Mouse (Mus musculus) ovary, adult 18-20 months (tissue): ENCODE data around the gene Hoxb4.

Source experiments
- DNase-seq: peaks from one replicate; pipeline ENCODE4 v3.0.0; 2022; ENCODE audit warnings: low spot score, mixed read lengths

Gene Hoxb4

DNA sequence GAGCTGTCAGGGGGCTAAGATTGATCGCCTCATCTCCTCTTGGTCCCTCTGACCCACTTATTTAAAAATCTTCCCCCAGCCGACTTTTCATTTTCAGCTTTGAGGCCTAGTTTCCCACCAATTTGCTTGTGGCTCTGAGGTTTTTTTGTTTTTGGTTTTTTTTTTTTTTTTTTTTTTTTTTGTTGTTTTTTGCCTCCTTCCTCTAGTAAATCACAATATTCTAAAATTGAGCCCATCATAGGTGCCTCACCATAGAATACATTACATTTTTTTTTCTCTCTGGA is 32.2 kb downstream of the Hoxb4 start, which contains the start of gene Hoxb2:
Gene Hoxb2 (plus strand): TSS at position 185 of the 284 bp plus-strand sequence.
- no peak for DNase-seq

DNA sequence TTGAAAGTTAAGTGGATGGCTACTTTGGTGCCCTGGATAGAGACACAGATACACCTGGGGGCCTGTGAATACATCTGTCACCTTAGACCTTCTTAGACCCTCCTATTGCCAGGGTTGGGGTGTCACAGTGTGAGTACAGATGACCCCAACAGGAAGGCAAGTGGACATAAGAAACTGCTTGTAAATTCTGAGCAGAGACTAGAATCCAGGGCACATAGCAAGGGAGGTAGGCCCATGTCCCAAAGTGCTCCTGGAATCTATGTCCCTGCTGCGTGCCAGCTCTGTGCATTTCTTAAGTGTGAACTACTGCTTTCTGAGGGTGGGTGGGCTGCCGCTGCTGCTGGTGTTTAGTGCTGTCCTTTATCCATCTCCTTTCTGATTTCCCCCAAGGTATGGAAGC is 32.7 kb downstream of the Hoxb4 start:
- no peak for DNase-seq

DNA sequence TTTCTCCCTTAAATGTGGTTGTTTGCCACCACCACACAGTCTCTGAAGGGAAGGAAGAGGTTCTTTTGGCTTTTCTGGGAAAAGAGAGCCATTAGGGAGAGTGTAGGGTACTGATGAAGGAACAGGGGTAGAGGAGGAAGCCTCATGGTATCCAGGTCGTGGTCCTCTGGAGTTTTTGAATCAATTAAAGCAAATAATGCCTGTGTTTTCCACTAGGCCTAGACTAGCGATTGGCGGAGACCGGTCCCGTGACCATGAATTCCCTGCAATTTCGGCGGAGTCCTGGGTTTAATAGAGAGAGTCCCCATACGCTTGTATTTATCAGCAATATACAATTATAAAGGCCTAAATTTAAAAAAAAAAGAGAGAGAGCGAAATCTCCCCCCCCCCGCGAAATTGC is 33.2 kb downstream of the Hoxb4 start:
- no peak for DNase-seq

DNA sequence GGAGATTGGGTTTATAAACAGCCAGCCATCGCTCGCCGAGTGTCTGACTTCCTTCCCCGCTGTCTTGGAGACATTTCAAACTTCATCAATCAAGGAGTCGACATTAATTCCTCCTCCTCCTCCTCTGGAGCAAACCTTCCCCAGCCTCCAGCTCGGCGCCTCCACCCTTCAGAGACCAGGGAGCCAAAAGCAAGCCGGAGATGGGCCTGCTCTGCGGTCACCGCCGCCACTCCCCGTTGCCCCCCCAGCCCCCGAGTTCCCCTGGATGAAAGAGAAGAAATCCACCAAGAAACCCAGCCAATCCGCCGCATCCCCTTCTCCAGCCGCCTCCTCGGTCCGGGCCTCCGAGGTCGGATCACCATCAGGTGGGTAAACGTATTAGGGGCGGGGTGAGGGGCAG is 33.8 kb downstream of the Hoxb4 start:
- no peak for DNase-seq

DNA sequence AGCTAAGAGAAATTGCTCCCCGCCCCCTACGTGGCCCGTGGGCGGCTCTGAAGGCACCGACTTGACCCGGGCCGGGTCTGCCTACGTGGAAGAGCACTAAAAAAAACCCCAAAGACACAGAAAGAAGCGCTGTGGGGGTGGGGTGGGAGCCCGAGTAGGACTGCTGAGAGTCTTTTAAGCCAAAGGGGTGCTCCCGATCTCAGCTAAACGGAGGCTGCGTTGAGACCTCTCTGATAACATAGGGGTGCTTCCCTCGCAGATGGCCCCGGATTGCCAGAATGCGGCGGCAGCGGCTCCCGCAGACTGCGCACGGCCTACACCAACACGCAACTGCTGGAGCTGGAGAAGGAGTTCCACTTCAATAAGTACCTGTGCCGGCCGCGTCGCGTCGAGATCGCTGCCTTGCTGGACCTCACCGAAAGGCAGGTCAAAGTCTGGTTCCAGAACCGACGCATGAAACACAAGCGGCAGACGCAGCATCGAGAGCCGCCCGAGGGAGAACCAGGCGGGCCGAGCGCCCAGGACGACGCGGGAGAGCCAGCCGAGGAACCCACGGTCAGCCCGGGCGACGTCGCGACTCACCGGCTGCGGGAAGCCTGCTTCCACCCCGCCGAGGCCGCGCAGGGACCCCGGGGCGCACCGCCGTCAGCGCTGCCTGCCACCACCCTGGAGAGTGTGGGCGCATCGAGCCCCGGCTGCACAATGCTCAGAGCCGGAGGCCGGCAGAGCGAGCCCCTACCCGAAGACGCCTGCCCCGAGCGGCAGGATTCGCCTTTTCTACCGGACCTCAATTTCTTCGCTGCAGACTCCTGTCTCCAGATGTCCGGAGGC is 34.8 kb downstream of the Hoxb4 start:
- DNase-seq, result no peak

DNA sequence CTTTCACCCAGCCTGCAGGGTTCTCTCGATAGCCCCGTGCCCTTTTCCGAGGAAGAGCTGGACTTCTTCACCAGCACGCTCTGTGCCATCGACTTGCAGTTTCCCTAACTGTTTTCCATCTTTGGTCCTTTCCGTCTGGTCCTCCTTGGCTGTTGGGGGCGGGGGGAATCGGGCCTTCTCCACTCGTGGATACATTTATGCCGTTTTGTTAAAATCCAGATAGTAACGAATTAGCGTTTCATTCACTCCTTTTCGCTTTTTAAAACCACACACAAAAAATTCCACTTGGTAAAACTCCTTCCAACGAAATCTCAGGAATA is 35.4 kb downstream of the Hoxb4 start:
- DNase-seq, result no peak

DNA sequence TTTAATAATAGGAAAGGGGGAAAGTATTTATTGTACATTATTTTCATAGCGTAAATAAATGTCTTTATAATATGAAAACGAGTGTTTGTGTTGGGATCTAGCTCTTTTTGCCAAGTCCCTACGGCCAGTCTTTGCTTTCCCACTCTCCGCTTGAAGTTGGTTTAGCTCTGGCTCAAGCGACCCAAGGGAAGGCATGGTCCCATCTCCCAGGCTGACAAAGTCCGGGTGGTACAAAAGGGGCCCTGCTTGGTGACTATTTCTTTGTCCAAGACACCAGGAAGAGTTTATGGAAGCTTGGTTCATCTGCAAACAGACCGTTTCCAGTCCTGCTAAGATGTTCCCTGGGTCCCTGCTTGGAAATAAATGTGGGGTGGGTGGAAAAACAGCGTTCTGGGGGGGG is 35.9 kb downstream of the Hoxb4 start:
- DNase-seq, result no peak

DNA sequence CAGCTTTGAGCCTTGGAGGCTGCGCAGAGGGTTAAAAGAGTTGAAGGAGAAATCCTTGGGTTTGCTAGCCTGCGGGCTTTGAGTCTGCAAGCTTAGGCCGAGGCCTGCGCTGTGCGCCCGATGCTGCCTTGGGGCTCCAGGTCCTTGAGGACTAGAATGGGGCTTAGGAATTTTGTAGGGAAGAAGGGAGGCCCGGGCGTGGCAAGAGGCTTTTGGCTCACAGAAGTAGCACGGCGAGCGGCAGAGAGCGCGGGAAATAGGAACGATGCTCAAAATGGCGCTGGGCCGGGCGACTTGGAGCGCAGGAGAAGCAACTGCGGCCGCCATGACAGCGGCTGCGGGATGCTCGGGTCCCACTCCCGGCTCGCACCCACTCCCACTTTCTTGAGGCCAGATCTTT is 36.3 kb downstream of the Hoxb4 start:
- no peak for DNase-seq

DNA sequence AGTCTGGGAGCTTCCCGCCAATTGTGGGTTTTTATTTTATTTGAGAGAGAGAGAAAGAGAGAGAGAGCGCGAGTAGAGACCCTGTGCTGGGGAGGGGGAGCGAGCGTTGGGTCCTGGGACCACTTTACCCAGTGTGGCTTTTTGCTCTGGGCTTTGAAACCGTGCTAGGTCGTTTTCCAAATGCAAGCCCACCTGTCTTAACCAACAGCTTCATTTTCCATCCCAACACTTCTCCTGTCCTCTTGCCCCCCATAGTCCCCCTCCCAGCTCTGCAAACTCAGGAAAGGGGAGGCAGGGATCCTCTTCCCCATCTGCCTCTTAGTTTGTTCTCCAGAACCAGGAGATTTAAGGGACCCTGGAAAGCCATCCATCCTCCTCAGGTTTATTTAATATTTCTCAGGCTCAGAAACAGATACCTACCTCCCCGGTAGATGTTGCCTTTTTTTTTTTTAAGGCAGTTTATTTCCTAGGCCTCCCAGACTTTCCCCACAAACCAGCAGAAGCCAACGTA is 36.8 kb downstream of the Hoxb4 start:
- no peak for DNase-seq

DNA sequence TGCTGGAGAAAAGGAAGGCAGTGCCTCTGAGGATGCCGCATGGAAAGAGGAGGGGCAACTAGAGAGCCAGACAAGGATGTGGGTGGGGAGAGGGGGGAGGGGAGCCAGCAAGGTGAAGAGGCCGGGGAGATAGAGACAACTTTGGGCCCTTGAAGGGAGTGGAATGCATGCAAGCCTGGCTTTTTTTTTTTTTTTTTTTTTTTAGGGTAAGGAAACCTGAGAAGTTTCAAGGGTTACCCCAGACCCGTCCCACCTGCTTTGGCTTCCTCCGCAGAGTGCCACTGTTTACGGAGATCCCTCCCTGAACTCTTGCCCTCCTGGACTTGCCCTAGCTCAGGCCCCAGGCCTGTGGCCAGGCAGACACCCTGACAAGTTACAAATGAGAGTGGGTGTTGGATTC is 45.7 kb downstream of the Hoxb4 start:
- DNase-seq, result no peak

DNA sequence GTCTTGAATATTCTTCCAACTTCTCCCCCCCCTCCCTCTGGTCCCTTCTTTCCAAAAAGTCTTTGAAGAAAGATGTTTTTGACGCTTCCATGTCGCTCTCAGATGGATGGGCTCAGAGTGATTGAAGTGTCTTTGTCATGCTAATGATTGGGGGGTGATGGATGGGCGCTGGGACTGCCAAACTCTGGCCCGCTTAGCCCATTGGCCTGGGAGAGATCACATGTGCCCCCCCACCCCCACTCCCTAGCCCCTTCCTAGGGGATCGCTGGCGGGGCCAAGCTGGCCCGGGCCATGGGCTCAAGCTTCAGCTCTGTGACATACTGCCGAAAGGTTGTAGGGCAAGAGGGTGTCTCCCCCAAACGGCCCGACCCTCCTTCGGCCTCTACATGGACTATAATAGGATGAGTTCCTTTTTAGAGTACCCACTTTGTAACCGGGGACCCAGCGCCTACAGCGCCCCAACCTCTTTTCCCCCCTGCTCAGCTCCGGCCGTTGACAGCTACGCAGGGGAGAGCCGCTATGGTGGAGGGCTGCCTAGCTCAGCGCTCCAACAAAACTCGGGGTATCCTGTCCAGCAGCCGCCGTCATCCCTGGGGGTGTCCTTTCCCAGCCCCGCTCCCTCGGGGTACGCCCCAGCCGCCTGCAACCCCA is 47.5 kb downstream of the Hoxb4 start, which contains the start of gene Hoxb1:
Gene Hoxb1 (plus strand): TSS at position 312 of the 651 bp plus-strand sequence.
- no peak for DNase-seq

DNA sequence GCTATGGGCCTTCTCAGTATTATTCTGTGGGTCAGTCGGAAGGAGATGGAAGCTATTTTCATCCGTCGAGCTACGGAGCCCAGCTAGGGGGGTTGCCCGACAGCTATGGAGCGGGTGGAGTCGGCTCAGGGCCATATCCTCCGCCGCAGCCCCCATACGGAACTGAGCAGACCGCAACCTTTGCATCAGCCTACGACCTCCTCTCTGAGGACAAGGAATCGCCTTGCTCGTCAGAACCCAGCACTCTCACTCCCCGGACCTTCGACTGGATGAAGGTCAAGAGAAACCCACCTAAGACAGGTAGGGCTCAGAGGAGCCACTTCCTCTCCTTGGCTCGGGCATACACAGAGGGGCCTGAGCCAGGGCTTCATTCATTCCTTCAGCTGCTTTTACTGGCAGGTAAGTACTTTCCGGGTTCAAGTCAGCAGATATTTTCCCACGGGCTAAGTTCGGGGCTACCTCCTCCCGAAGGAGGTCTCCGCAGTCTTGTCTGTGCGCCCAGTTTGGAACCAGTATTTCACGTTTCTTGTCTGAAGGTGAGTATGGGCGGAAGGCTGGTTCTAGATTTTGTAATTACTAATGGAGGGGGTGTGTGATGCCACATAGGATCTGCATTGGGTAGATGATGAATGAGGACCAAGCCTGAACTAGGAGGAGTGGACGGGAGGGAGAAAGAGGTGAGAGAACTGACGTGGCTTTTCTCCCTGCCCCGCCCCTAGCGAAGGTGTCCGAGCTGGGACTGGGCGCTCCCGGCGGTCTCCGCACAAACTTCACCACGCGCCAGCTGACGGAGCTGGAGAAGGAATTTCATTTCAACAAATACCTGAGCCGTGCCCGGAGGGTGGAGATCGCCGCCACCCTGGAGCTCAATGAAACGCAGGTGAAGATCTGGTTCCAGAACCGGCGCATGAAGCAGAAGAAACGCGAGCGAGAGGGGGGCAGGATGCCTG is 48.3 kb downstream of the Hoxb4 start:
- no peak for DNase-seq

DNA sequence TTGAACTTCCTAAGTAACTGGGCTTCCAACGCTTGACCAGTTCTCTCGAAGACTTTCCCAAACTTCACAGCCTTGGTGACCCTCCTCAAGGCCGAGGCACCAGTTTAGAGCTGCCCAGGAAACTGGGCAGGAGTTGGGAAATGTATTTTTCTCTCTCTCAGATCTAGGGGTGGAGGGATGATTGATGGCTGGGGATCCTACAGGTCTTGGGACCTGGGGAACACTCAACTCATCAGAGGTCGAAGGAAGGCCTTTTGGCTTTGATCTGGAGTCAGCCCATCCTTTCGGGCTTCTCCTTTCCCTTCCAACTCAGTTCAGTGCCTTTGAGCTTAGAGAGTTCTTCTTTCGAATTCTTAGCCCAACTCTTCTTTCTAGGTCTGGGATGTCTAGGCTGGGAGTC is 49.1 kb downstream of the Hoxb4 start:
- no peak for DNase-seq

DNA sequence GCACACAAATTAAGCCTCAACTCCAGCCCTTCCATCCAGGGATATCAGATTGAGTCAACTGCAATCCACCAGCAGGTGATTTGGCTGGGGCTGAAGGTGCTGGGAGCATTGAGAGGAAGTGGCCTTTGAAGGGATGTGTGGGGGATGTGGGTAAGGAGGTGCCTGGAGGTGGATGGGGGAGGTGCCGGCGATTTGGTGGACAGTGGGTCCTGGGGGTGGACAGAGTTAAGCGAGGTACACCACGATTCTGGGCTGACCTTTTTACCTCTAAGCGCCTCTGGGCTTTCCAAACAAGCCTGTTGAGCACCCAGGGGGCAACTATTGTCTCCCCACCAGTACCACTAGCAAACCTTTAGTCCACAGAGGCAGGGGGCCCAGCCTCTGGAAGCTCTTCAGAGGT is 50.6 kb downstream of the Hoxb4 start:
- no peak for DNase-seq

DNA sequence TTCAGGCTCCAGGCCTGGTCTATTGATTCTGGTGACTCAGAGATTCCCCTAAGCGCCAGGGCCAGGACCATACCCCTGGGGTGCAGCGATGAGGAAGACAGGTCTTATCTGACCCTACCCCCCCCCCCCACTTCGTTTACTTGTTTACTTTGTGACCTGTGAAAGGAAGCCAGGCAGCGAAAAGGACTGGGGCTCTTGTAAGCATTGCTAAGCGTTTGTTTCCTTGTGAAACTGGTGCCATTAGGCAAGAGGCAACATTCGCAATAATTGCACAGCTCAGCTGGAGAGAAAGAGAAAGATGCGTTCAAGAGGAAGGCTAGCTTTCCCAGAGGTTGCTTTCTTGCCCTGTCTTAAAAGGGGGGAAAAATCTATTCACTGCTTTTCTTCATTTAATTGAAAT is 51.1 kb downstream of the Hoxb4 start:
- DNase-seq, result no peak
